Comparison of ENCODE assay signal across 8 mouse cellular contexts in the genomic region with DNA sequence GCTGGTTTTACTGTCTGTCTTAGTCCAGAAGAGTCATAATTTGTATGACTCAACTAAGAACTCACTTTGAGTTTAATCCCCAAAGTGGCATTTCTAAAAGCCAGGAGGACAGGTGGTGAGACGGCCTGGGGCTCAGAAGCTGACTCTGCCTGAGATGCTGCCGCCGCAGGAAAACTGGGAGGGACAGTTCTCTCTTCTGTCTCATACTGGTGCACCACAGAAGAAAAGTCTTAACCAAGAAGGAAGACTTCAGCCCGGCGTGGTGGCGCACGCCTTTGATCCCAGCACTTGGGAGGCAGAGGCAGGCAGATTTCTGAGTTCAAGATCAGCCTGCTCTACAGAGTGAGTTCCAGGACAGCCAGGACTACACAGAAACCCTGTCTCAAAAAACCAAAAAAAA. TPM values are rescaled to one million over a fixed set of nuclear protein-coding genes. Genes with fewer than 3 reads are reported as not detected.
DNase-seq lines count a peak whose midpoint lies in the region; ATAC-seq and TF ChIP-seq lines count a peak whose summit lies in the region.

No protein-coding gene starts in this region.

- no peak for DNase-seq in heart, adult 9 months (ENCODE audit: low spot score in 2 of 2)
- no peak for DNase-seq in forebrain, embryonic 11.5 days (ENCODE audit: low spot score)
- no peak for DNase-seq in liver, embryonic 11.5 days (ENCODE audit: low spot score)
- no peak for DNase-seq in cerebellum, postnatal 36 days
- DNase-seq in retina, embryonic 14.5 days (ENCODE audit: low spot score): no peak

- H3K36me3 ChIP-seq in heart, embryonic 13.5 days: peaks cover 55% of the 10 kb centered on the region
- H3K36me3 ChIP-seq in C2C12 (ENCODE audit: control insufficient read depth, insufficient read depth): peaks cover 33% of the 10 kb centered on the region
- peaks cover 18% of the 10 kb centered on the region for H3K36me3 ChIP-seq in forebrain, embryonic 11.5 days (ENCODE audit: control insufficient read depth, insufficient read depth, low read length)
- H3K36me3 ChIP-seq in liver, embryonic 11.5 days (ENCODE audit: control insufficient read depth, insufficient read depth, low read length): peaks cover 37% of the 10 kb centered on the region

- H3K27ac ChIP-seq in heart, embryonic 13.5 days (replicated peaks): peak overlapping the region; percentile 99
- H3K27ac ChIP-seq in forebrain, embryonic 11.5 days (ENCODE audit: low read depth, low read length): no peak overlapping the region
- H3K27ac ChIP-seq in liver, embryonic 11.5 days (ENCODE audit: low read depth, low read length): no peak overlapping the region

- H3K4me3 ChIP-seq in heart, embryonic 13.5 days: peak overlapping the region; percentile 86
- peak overlapping the region; percentile 60 for H3K4me3 ChIP-seq in C2C12 (ENCODE audit: insufficient read depth, poor library complexity, severe bottlenecking)
- H3K4me3 ChIP-seq in forebrain, embryonic 11.5 days (ENCODE audit: low read depth, low read length): no peak overlapping the region
- peak overlapping the region; percentile 71 for H3K4me3 ChIP-seq in liver, embryonic 11.5 days (ENCODE audit: low read depth, low read length)

- no peak for TF ChIP-seq CTCF in C2C12 (IDR thresholded peaks at IDR 0.05; ENCODE audit: control insufficient read depth, insufficient read depth, insufficient read length)

- H3ac ChIP-seq in C2C12 (ENCODE audit: control insufficient read depth, insufficient read length, low read depth): no peak overlapping the region

- peaks cover 38% of the 10 kb centered on the region for H3K4me1 ChIP-seq in heart, embryonic 13.5 days
- peaks cover 2% of the 10 kb centered on the region for H3K4me1 ChIP-seq in forebrain, embryonic 11.5 days (replicated peaks; ENCODE audit: control insufficient read depth, insufficient read depth, low read length)
- H3K4me1 ChIP-seq in liver, embryonic 11.5 days (replicated peaks; ENCODE audit: control insufficient read depth, insufficient read depth, low read length): 0 out of 2 replicates have a peak, but pooled peaks cover 5% of the 10 kb centered on the region

- ATAC-seq in heart, embryonic 13.5 days (ENCODE audit: extremely low read depth, insufficient number of reproducible peaks, low FRiP score, low TSS enrichment): no peak
- ATAC-seq in forebrain, embryonic 11.5 days (replicated peaks; ENCODE audit: low FRiP score): 0 out of 2 replicates have a peak, but pooled peaks have one; percentile 1
- ATAC-seq in liver, embryonic 11.5 days (replicated peaks; ENCODE audit: low FRiP score): no peak
- ATAC-seq in inflammation-experienced regulatory T-cells, adult 6 months: no peak

- no peaks in the 10 kb centered on the region for H3K9me3 ChIP-seq in heart, embryonic 13.5 days
- H3K9me3 ChIP-seq in forebrain, embryonic 11.5 days (ENCODE audit: control insufficient read depth, low read length): no peaks in the 10 kb centered on the region
- H3K9me3 ChIP-seq in liver, embryonic 11.5 days (ENCODE audit: control insufficient read depth, low read length): no peaks in the 10 kb centered on the region

- H3K79me2 ChIP-seq in C2C12 (ENCODE audit: control insufficient read depth, insufficient read depth): peaks cover 57% of the 10 kb centered on the region

- H3K9ac ChIP-seq in heart, embryonic 13.5 days: peak overlapping the region; percentile 97
- no peak overlapping the region for H3K9ac ChIP-seq in forebrain, embryonic 11.5 days (ENCODE audit: low read length)
- H3K9ac ChIP-seq in liver, embryonic 11.5 days (ENCODE audit: low read depth, low read length): no peak overlapping the region; the same call in 1 of the 2 replicates

- WGBS in heart, embryonic 13.5 days: 88% methylated on average over 7 of the region's 7 CpGs
- 94% methylated on average over 7 of the region's 7 CpGs for WGBS in forebrain, embryonic 11.5 days
- 85% methylated on average over 7 of the region's 7 CpGs for WGBS in liver, embryonic 11.5 days

- H3K4me2 ChIP-seq in heart, embryonic 13.5 days: peak overlapping the region; percentile 79
- peak overlapping the region; percentile 67; the same call in 1 of the 2 replicates for H3K4me2 ChIP-seq in forebrain, embryonic 11.5 days (ENCODE audit: low read depth, low read length, severe bottlenecking)
- peak overlapping the region; percentile 80 for H3K4me2 ChIP-seq in liver, embryonic 11.5 days

- no peaks in the 10 kb centered on the region for H3K27me3 ChIP-seq in heart, embryonic 13.5 days (replicated peaks)
- no peaks in the 10 kb centered on the region for H3K27me3 ChIP-seq in C2C12 (ENCODE audit: control insufficient read depth, insufficient read depth, insufficient read length)
- no peaks in the 10 kb centered on the region for H3K27me3 ChIP-seq in forebrain, embryonic 11.5 days (ENCODE audit: control insufficient read depth, insufficient read depth, low read length)
- H3K27me3 ChIP-seq in liver, embryonic 11.5 days (replicated peaks; ENCODE audit: control insufficient read depth, insufficient read depth, low read length): no peaks in the 10 kb centered on the region

- H3K79me3 ChIP-seq in C2C12 (ENCODE audit: low read depth): peaks cover 16% of the 10 kb centered on the region

TF ChIP-seq in C2C12, 6 proteins besides CTCF, POLR2A, EP300 and RAD21:
- TF ChIP-seq FOSL1 (IDR thresholded peaks at IDR 0.05; ENCODE audit: insufficient read depth, low read length, poor library complexity, severe bottlenecking) (no peak), MYOG (IDR thresholded peaks at IDR 0.05; ENCODE audit: control insufficient read depth, extremely low read depth, insufficient read length) (no peak), MYOD1 (IDR thresholded peaks at IDR 0.05; ENCODE audit: control insufficient read depth, insufficient read length, low read depth) (peak; percentile 42), MAX (IDR thresholded peaks at IDR 0.05) (no peak), USF1 (IDR thresholded peaks at IDR 0.05; ENCODE audit: low read depth) (no peak), CEBPB (IDR thresholded peaks at IDR 0.05; ENCODE audit: low read depth) (no peak)

RNA-seq across cellular contexts. Expression of gene Eci1, which starts 0.5 kb away (rescaled TPM):
- 234 and 266 TPM in 2 replicates for polyA plus RNA-seq in heart, embryonic 13.5 days (2015; fragmentation: Nextera tagmentation; extraction: Ambion mirVana)
- 48.5 TPM for polyA plus RNA-seq in C2C12 (2012; fragmentation: generic; extraction: Trizol)
- polyA plus RNA-seq in forebrain, embryonic 11.5 days (2014; fragmentation: Nextera tagmentation; extraction: Ambion mirVana): 59.7 and 68.7 TPM in 2 replicates
- polyA plus RNA-seq in liver, embryonic 11.5 days (2014; fragmentation: Nextera tagmentation; extraction: Ambion mirVana): 122 and 126 TPM in 2 replicates
- 10 to 100 TPM; 52.4 to 61.7 (median 59.7) TPM for polyA plus RNA-seq in inflammation-experienced regulatory T-cells, adult 6 months (2017; shearing (Covaris generic))

RNA-seq across cellular contexts. Expression of gene Rnps1, which starts 11.5 kb away (rescaled TPM):
- 234 and 235 TPM in 2 replicates for polyA plus RNA-seq in heart, embryonic 13.5 days (2015; fragmentation: Nextera tagmentation; extraction: Ambion mirVana)
- polyA plus RNA-seq in C2C12 (2012; fragmentation: generic; extraction: Trizol): 99.0 TPM
- polyA plus RNA-seq in forebrain, embryonic 11.5 days (2014; fragmentation: Nextera tagmentation; extraction: Ambion mirVana): 441 and 443 TPM in 2 replicates
- polyA plus RNA-seq in liver, embryonic 11.5 days (2014; fragmentation: Nextera tagmentation; extraction: Ambion mirVana): 336 and 347 TPM in 2 replicates
- polyA plus RNA-seq in inflammation-experienced regulatory T-cells, adult 6 months (2017; shearing (Covaris generic)): 100 to 1,000 TPM; 118 to 138 (median 130) TPM

RNA-seq across cellular contexts. Expression of gene Dnase1l2, which starts 17.0 kb away (rescaled TPM):
- 1.5 and 1.7 TPM in 2 replicates for polyA plus RNA-seq in heart, embryonic 13.5 days (2015; fragmentation: Nextera tagmentation; extraction: Ambion mirVana)
- 0.68 TPM for polyA plus RNA-seq in C2C12 (2012; fragmentation: generic; extraction: Trizol)
- polyA plus RNA-seq in forebrain, embryonic 11.5 days (2014; fragmentation: Nextera tagmentation; extraction: Ambion mirVana): 2.7 and 3.3 TPM in 2 replicates
- polyA plus RNA-seq in liver, embryonic 11.5 days (2014; fragmentation: Nextera tagmentation; extraction: Ambion mirVana): 1.1 and 1.3 TPM in 2 replicates
- polyA plus RNA-seq in inflammation-experienced regulatory T-cells, adult 6 months (2017; shearing (Covaris generic)): 1 to 10 TPM; 2.9 to 6.5 (median 4.8) TPM

RNA-seq across cellular contexts. Expression of gene E4f1, which starts 44.2 kb away (rescaled TPM):
- 24.5 and 25.9 TPM in 2 replicates for polyA plus RNA-seq in heart, embryonic 13.5 days (2015; fragmentation: Nextera tagmentation; extraction: Ambion mirVana)
- 13.1 TPM for polyA plus RNA-seq in C2C12 (2012; fragmentation: generic; extraction: Trizol)
- 28.8 and 31.4 TPM in 2 replicates for polyA plus RNA-seq in forebrain, embryonic 11.5 days (2014; fragmentation: Nextera tagmentation; extraction: Ambion mirVana)
- polyA plus RNA-seq in liver, embryonic 11.5 days (2014; fragmentation: Nextera tagmentation; extraction: Ambion mirVana): 20.0 and 23.5 TPM in 2 replicates
- polyA plus RNA-seq in inflammation-experienced regulatory T-cells, adult 6 months (2017; shearing (Covaris generic)): 10 to 100 TPM; 22.1 to 49.8 (median 23.6) TPM

RNA-seq across cellular contexts. Expression of gene Pgp, which starts 44.3 kb away (rescaled TPM):
- 61.3 and 66.8 TPM in 2 replicates for polyA plus RNA-seq in heart, embryonic 13.5 days (2015; fragmentation: Nextera tagmentation; extraction: Ambion mirVana)
- 56.7 TPM for polyA plus RNA-seq in C2C12 (2012; fragmentation: generic; extraction: Trizol)
- polyA plus RNA-seq in forebrain, embryonic 11.5 days (2014; fragmentation: Nextera tagmentation; extraction: Ambion mirVana): 72.1 and 73.4 TPM in 2 replicates
- 119 and 123 TPM in 2 replicates for polyA plus RNA-seq in liver, embryonic 11.5 days (2014; fragmentation: Nextera tagmentation; extraction: Ambion mirVana)
- polyA plus RNA-seq in inflammation-experienced regulatory T-cells, adult 6 months (2017; shearing (Covaris generic)): 1 to 10 TPM; 3.5 to 6.9 (median 4.6) TPM
